Mouse (Mus musculus): Measurements from ENCODE around the gene Ormdl3.
"Not testable (repeated sequence)": the region's sequence is repeated elsewhere in the genome, so short reads cannot be mapped to it uniquely, and the experiment has no call there.

Ormdl3 gene

DNA sequence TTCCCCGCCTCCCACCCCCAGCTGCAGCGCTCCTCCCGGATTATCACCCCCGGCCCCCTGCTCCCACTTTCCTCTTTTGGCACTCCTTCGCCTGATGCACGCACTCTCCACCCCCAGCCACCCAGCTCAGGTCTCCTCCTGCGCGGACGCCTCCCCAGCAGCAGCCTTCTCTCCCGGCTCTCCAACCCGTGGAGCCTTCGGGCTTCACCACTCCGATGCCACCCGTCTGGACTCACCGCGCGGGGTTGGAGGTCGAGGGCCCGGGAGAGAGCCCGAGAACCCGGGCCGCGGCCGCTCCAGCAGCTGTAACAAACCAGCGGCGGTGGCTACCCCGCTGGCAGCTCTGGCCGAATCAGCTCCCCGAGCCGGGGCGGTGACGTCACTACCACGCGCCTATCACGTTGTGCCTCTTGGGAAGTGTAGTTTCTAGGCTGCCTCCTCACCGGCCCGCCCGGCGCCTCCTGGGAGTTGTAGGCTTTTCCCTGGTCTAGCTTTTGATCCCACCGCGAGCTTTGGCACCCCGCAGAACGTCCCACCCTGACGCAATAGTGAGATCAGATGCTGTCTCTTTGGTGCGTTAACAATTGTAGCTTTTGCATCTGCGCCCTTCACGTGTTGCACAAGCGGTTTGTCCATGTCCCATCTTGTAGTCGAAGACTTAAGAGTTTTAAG lies at the start of gene Ormdl3:
Gene Ormdl3, minus strand, starts transcription at position 477 of the 672 bp plus-strand sequence.
- DNase-seq (ENCODE audit: low spot score), result peak; percentile 98

- peak; percentile 43 for DNase-seq (ENCODE audit: low spot score)
These were observed 48.3 kb upstream of the Ormdl3 start for GRCm38 (mm10) chr11:98635312-98635970.

DNA sequence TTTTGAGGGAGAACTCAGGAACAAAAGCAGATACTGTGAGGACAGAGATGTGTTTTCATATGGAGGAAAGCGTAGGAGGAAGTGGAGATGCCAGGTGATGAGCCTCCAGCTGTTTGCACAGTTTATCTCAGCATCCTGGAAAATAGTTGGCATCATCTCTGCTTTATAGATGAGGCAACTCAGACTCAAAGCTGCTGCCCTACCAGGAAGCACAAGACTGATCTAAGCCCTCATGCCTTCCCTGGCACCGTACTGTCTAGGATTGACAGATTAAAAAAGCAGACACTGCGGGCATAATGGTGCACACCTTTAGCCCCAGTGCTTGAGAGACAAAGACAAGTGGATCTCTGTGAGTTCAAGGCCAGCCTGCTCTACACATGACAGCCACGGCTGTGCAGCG lies 43.5 kb upstream of the Ormdl3 start:
- DNase-seq (ENCODE audit: low spot score), result no peak

DNA sequence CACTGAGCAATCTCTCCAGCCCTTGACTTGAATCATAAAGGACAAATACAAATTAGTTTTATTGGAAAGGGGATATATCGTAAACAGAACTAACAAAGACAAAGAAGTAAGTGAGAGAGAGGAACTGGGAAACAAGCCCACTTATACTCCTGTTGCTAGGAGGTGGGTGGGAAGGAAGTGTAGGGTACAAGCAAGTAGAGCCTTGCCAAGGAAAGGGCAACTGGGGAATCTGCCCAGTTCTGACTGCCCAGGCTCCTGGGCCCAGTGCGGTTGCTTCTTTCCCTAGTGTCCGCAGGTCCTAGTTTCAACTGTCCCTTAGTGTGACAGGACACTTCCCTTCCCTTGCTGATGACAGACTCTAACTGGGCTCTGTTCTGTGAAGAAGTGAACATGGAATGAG lies 41.5 kb upstream of the Ormdl3 start:
- DNase-seq (ENCODE audit: low spot score), result no peak

GRCm38 (mm10) chr11:98625611-98626410 lies 38.6 kb upstream of the Ormdl3 start, which contains the start of the genes Gm12355 and Gsdma3:
Gene Gm12355, minus strand, starts transcription at chr11:98625661.
Gene Gsdma3, plus strand, starts transcription at chr11:98626360.
- no peak for DNase-seq (ENCODE audit: low spot score)

- not testable (repeated sequence) for DNase-seq (ENCODE audit: low spot score)
These were observed 37.2 kb upstream of the Ormdl3 start for GRCm38 (mm10) chr11:98624381-98624780.

GRCm38 (mm10) chr11:98623981-98624380 lies 36.8 kb upstream of the Ormdl3 start:
- DNase-seq (ENCODE audit: low spot score), result not testable (repeated sequence)

- DNase-seq (ENCODE audit: low spot score), result no peak
These were observed 33.6 kb upstream of the Ormdl3 start for GRCm38 (mm10) chr11:98620791-98621190.

GRCm38 (mm10) chr11:98606763-98607162 lies 19.6 kb upstream of the Ormdl3 start:
- peak; percentile 53 for DNase-seq (ENCODE audit: low spot score)

GRCm38 (mm10) chr11:98604911-98605310 lies 17.7 kb upstream of the Ormdl3 start:
- DNase-seq (ENCODE audit: low spot score), result not testable (repeated sequence)

DNA sequence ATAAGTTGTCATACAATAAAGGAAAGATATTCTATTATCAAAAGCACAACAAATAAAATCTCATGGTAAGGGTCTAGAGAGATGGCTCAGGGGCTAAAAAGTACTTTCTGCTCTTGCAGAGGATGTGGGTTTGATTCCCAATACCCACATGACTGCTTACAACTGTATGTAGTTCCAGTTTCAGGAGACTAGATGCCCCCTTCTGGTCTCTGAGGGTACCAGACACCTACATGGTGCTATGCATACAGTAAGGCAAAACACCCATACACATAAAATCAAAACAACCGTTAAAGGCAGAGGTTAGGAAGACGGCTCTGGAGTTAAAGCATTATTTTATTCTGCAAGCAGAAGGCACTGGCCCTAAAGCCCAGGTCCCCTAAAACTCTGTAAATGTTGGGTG lies 16.8 kb upstream of the Ormdl3 start:
- DNase-seq (ENCODE audit: low spot score), result no peak

DNA sequence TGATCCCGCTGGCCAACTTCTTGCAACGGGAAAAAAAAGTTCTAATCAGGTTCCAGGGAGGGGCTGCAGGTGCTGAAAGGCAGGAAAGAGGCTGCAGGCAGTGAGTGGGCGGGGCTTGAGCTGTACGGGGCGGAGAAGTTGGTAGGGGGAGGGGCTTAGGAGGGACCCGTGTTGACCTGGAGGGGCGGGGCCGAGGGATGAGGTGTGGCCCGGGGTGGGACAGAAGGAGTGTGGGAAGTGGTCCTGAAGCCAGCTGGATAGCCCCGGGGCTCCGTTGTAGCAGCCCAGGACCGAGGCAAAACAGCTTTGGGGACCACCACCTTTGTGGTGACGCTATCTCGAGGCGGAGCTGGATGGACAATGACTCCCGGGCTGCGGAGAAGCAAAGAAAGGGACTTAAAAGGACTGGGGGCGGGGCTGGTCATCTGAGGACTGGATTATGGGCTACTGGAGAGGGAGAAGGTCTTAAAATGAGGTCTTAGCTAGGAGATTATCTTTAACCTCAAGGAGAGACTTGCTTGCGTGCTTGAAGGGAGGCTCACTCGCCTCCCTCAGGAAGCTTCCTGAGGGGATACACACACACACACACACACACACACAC lies 15.0 kb upstream of the Ormdl3 start:
- no peak for DNase-seq (ENCODE audit: low spot score)

DNA sequence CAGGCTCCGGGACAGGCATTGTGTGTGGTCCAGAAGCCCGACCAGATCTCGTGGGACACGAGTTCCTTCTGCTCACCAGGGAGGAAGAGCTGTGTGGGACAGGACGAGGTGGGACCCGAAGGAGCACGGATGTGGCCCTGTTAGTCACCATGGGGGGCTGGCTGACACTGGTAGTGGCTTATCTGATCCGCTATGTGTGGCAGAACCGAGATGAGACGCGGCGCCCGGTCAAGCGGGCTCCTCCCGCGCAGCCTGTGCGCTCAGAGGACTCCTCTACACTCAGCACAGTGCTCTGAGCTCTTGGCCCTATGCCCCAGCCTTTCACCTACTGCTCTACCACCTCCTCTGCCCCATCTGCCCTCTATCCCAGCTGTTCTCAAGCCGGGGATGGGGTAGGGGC lies 12.1 kb upstream of the Ormdl3 start:
- no peak for DNase-seq (ENCODE audit: low spot score)

- no peak for DNase-seq (ENCODE audit: low spot score)
These were observed 11.7 kb upstream of the Ormdl3 start for GRCm38 (mm10) chr11:98598851-98599290.

DNA sequence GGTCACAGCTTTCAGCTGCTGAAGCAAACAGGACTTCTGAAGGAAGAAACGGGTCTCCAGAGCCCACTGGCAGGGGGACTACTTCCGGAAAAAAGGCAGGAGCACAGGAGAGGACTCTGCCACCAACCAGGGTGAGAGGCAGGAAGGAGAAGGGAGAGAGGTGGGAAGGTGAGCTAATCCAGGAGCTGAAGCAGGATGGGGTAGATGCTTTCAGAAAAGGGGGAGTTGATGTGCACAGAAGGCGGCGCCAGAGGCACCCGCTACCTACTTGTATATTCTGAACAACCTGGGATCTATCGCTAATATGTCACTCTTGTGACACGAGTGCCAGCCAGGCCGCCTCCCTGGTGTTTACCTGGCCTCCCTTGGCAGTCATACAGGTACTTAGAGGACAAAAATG lies 10.8 kb upstream of the Ormdl3 start, which contains the start of gene Lrrc3c:
Gene Lrrc3c, plus strand, starts transcription at position 301 of the 400 bp plus-strand sequence.
- DNase-seq (ENCODE audit: low spot score), result no peak

DNA sequence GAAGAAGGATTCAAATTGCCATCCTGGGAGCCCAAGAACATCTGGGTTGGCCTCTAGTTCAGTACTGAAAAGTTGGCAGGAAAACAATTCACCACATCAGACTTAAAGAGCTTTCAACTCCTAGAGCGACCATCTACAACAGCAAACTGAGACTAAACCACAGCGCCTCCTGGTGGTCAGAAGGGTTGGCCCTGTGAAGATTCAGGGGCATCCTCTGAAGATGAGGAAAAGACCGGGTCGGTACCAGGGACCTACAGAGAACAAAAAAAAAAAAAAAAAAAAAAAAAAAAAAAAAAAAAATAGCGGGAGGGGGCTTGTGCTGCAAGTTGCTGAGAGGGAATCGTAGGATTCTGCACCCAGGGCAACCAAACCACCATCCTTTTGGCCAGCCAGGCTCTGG lies 10.2 kb upstream of the Ormdl3 start:
- DNase-seq (ENCODE audit: low spot score), result peak; percentile 78

DNA sequence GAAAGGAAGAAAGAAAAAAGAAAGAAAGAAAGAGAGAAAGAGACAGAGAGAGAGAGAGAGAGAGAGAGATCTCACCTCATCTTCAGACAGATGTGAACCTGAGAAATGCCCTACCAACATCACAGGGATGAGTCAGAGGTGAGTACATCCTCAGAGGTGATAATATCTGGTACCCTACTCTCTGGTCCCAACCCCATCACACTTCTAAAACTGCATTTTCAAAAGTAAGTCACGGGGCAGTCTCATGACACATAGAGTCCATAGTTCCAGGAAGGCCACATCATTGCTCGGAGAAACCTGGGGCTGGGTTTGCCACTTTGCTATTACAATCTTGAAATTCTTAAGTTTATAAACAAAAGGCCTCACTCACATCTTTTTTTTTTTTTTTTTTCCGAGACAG lies 8.8 kb upstream of the Ormdl3 start:
- DNase-seq (ENCODE audit: low spot score), result no peak

- DNase-seq (ENCODE audit: low spot score), result no peak
These were observed 8.3 kb upstream of the Ormdl3 start for GRCm38 (mm10) chr11:98595473-98595872.

DNA sequence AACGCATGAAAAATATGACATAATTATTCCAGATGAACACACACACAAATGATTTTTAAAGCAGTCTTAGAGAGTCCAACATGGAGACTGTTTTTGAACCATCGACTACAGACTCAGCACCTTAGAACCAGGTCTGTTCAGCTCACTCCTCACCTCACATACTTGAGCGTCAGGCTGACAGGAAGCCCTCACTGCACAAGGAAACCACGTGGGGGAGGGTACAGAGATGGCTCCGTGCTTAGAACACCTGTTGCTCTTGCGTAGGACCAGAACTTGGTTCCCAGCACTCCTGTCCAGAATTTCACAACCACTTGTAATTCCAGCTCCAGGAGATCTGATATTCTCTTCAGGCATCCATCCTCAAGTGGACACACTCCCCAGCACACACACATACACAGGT lies 7.9 kb upstream of the Ormdl3 start:
- DNase-seq (ENCODE audit: low spot score), result no peak

DNA sequence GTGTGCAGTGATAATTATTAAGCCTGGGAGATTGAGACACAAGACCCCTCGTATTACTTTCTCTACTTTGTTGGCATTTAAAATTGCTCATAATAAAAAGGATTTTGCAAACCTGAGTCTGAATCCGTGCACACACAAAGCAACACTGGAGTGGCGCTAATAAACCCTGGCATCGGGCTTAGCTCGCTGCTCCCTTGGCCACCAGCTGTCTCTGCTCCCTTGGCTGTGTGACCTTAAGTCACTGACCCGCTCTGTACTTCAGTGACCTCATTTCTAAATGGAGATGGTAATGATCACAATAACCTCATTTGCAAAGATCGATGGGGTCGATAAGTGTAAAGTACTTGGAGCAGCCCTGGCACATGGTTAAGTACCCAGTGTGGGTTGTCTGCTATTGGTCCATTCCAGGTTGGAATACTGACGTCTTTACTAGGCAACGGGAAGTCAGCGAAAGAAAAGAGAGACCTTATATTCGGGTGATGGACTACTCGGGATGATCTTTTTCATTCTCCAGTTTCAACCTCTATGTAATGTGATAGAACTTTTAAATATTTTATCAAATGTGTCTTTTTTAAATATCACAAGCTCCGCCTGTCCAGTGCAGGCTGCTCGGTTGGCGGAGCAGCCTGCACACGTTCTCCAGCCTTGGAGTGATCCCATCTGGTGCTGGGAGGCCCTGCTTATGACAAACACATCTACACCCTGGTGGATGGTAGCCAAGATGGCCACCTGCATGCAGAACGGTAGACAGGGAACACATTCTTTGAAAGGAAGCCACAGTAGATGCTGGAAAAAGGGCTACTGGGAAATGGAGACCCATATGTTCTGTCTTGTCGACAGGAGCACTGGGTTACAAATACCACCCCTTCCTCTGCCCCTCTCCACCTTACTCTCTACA lies 3.6 kb upstream of the Ormdl3 start:
- DNase-seq (ENCODE audit: low spot score), result no peak

DNA sequence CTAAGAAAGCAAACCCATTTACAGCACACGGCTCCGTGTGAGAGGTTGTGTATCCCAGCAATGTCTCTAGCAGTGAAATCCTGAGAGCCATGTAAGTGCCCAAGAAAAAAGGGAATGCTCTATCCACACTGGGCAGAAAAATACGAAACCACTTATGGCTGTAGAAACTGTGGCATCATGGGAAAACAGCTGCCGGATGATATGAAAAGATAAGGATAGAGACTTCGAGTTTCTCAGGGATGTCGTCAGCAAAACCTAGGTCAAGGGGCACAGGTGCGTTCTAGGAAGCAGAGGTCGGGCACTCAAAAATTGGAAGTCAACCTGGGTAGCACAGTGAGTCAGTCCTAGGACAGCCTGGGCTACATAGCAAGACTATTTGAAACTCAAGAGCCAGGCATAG lies 2.1 kb upstream of the Ormdl3 start:
- DNase-seq (ENCODE audit: low spot score), result no peak
